Mouse (Mus musculus) lung, embryonic 14.5 days (tissue): Measurements from ENCODE around the gene B020011L13Rik. TPM values are rescaled to one million over a fixed set of nuclear protein-coding genes. Genes with fewer than 3 reads are reported as not detected.
"Not testable (repeated sequence)": the region's sequence is repeated elsewhere in the genome, so short reads cannot be mapped to it uniquely, and the experiment has no call there.

Experiments used
- ATAC-seq: fragments of 200-750 bp; cut with Nextera tagmentation; 2 replicates; pipeline ENCODE4 v1.8.0; 2017; ENCODE audit warnings: mild to moderate bottlenecking, moderate TSS enrichment, moderate library complexity; ENCODE audit not compliant: insufficient read depth
- DNase-seq: peaks from one replicate; pipeline ENCODE4 v3.0.0-alpha.2; 2015
- H3K27ac ChIP-seq: fragments of 300-500 bp; sonication (generic); 2 replicates; pipeline ENCODE4 v1.5.1; 2014; ENCODE audit warnings: low read depth, mild to moderate bottlenecking, moderate library complexity
- H3K27me3 ChIP-seq: fragments of 300-500 bp; sonication (generic); 2 replicates; pipeline ENCODE4 v1.6.1; 2014; ENCODE audit warnings: low read length, control low read depth; ENCODE audit not compliant: insufficient read depth
- H3K36me3 ChIP-seq: fragments of 300-500 bp; sonication (generic); 2 replicates; pipeline ENCODE4 v1.6.1; 2014; ENCODE audit warnings: control low read depth; ENCODE audit not compliant: insufficient read depth
- H3K4me1 ChIP-seq: fragments of 300-500 bp; sonication (generic); 2 replicates; pipeline ENCODE4 v1.6.1; 2014; ENCODE audit warnings: antibody characterized with exemption, control low read depth; ENCODE audit not compliant: insufficient read depth
- H3K4me2 ChIP-seq: fragments of 300-500 bp; sonication (generic); 2 replicates; pipeline ENCODE4 v1.6.1; 2014; ENCODE audit warnings: mild to moderate bottlenecking
- H3K4me3 ChIP-seq: fragments of 300-500 bp; sonication (generic); 2 replicates; pipeline ENCODE4 v1.5.1; 2014; ENCODE audit warnings: low read depth, low read length
- H3K9ac ChIP-seq: fragments of 300-500 bp; sonication (generic); 2 replicates; pipeline ENCODE4 v1.6.1; 2014
- H3K9me3 ChIP-seq: fragments of 300-500 bp; sonication (generic); 2 replicates; pipeline ENCODE4 v1.6.1; 2016; ENCODE audit warnings: low read depth, low read length, control low read depth
- WGBS: fragments of 180-500 bp; shearing (Covaris S2); extraction: QIAGEN DNeasy Blood & Tissue Kit; methylation state at CpG from one replicate; pipeline ENCODE4 v1.1.7; 2014; 5-methylcytosine and 5-hydroxymethylcytosine counted together
- polyA plus RNA-seq: library from polyadenylated mRNA; unstranded; fragments of >200 nt; fragmentation: Nextera tagmentation; extraction: Ambion mirVana; gene quantifications from 2 replicates; pipeline ENCODE4 v1.2.1, GENCODE M21; 2014

B020011L13Rik gene
- not detected in 2 replicates for polyA plus RNA-seq

- H3K4me3 ChIP-seq, H3K4me1 ChIP-seq, H3K9ac ChIP-seq, H3K36me3 ChIP-seq, H3K9me3 ChIP-seq, H3K4me2 ChIP-seq, ATAC-seq, H3K27ac ChIP-seq, H3K27me3 ChIP-seq, DNase-seq: not testable (repeated sequence)
- 62% methylated on average over 3 of the region's 3 CpGs for WGBS
These were observed at the start of gene B020011L13Rik for GRCm38 (mm10) chr1:117780833-117781232. Gene B020011L13Rik, plus strand, starts transcription at chr1:117781133.

DNA sequence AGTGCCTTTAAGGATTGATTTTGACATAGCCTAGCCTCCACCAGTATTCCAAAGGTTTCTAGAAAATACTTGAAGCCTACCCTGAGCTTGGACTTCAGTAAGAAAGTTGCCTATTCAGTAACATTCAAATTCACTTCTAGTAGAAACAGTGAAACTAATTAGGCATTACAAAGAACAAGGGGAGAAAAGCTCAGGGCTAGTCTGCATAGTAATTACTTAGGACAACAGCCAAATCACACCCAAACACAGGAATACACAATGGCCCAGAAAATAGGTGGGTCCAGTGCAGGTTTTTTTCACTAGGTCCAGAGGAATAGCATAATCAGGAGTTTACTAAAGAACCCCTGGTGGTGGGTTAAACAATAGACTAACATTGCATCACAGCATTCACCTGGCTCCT lies 35.3 kb downstream of the B020011L13Rik start:
- not testable (repeated sequence) for H3K9me3 ChIP-seq, H3K4me3 ChIP-seq, H3K4me1 ChIP-seq, H3K36me3 ChIP-seq, H3K27me3 ChIP-seq, H3K4me2 ChIP-seq, DNase-seq, ATAC-seq, H3K27ac ChIP-seq, H3K9ac ChIP-seq

DNA sequence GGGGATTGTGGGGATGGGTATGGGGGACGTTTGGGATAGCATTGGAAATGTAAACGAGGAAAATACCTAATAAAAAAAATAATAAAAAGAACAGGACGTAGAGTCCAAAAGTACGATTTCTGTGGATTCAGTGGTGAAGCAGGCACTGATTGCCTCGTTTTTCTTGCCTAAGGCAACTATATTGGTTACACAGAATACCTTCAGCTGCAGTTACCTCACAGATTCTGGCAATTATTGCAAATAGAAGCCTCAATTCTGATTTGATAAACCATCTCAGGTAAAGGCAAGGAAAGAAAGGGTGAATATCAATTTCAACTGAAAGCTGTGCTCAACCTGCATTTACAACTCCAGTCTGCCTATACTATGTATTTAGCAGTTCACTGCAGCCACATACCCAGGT lies 48.8 kb downstream of the B020011L13Rik start, which contains the start of gene Gm28360:
Gene Gm28360 (plus strand): TSS at position 301 of the 400 bp plus-strand sequence.
- not testable (repeated sequence) for ATAC-seq, H3K27me3 ChIP-seq
- WGBS = 65% methylated on average over 5 of the region's 5 CpGs

GRCm38 (mm10) chr1:117851718-117852117 lies 70.8 kb downstream of the B020011L13Rik start:
- H3K4me1 ChIP-seq, H3K4me3 ChIP-seq, DNase-seq, H3K9me3 ChIP-seq, H3K27ac ChIP-seq, H3K27me3 ChIP-seq, H3K4me2 ChIP-seq, H3K9ac ChIP-seq, H3K36me3 ChIP-seq, ATAC-seq: not testable (repeated sequence)
- 85% methylated on average over 3 of the region's 3 CpGs for WGBS

More for the DNA sequence above, 48.8 kb downstream of the B020011L13Rik start, which contains the start of gene Gm28360:
- H3K9ac ChIP-seq, DNase-seq, H3K4me2 ChIP-seq, H3K4me1 ChIP-seq, H3K4me3 ChIP-seq, H3K27ac ChIP-seq, H3K36me3 ChIP-seq, H3K9me3 ChIP-seq: not testable (repeated sequence)

Other genes starting within 250 kb of the B020011L13Rik start
- gene Gm28363, start 84.0 kb upstream of the B020011L13Rik start, polyA plus RNA-seq = not detected in 2 replicates
- gene Gm28360, start 48.9 kb downstream of the B020011L13Rik start, polyA plus RNA-seq = not detected in 2 replicates
- gene Gm28168, start 146.9 kb downstream of the B020011L13Rik start, polyA plus RNA-seq = not detected in 2 replicates
- gene Gm7145, start 184.8 kb downstream of the B020011L13Rik start, polyA plus RNA-seq = not detected in 2 replicates